Mouse (Mus musculus) hindbrain, embryonic 11.5 days (tissue): ENCODE measurements at regions not wholly inside any gene's neighbourhood (a gene's known extent, or its start where the extent isn't known, plus 50 kb on each side); places are given as distances from the start of the nearest gene placed in this dataset.

Source experiments
- ATAC-seq: fragments of 200-750 bp; cut with Nextera tagmentation; 2 replicates; pipeline ENCODE4 v1.8.0; 2017; ENCODE audit warnings: mild to moderate bottlenecking, moderate TSS enrichment, moderate library complexity; ENCODE audit not compliant: low FRiP score
- DNase-seq: peaks from one replicate; pipeline ENCODE4 v3.0.0-alpha.2; 2015; ENCODE audit warnings: low spot score
- H3K27ac ChIP-seq: fragments of 300-500 bp; sonication (generic); 2 replicates; pipeline ENCODE4 v1.5.1; 2014; ENCODE audit warnings: mild to moderate bottlenecking, low read depth, low read length
- H3K27me3 ChIP-seq: fragments of 300-500 bp; sonication (generic); 2 replicates; pipeline ENCODE4 v1.6.1; 2014; ENCODE audit warnings: mild to moderate bottlenecking, low read length, moderate library complexity, mixed read lengths; ENCODE audit not compliant: control insufficient read depth, insufficient read depth
- H3K36me3 ChIP-seq: fragments of 300-500 bp; sonication (generic); 2 replicates; pipeline ENCODE4 v1.6.1; 2014; ENCODE audit warnings: mild to moderate bottlenecking, low read length, moderate library complexity, mixed read lengths; ENCODE audit not compliant: control insufficient read depth, insufficient read depth
- H3K4me1 ChIP-seq: fragments of 300-500 bp; sonication (generic); replicated peaks from 2 replicates; pipeline ENCODE4 v1.6.1; 2014; ENCODE audit warnings: low read length, mixed read lengths; ENCODE audit not compliant: control insufficient read depth, insufficient read depth
- H3K4me2 ChIP-seq: fragments of 300-500 bp; sonication (generic); replicated peaks from 2 replicates; pipeline ENCODE4 v1.6.1; 2014; ENCODE audit warnings: mild to moderate bottlenecking, low read depth, low read length
- H3K4me3 ChIP-seq: fragments of 300-500 bp; sonication (generic); 2 replicates; pipeline ENCODE4 v1.5.1; 2014; ENCODE audit warnings: low read depth, low read length
- H3K9ac ChIP-seq: fragments of 300-500 bp; sonication (generic); 2 replicates; pipeline ENCODE4 v1.6.1; 2014; ENCODE audit warnings: low read depth, low read length
- H3K9me3 ChIP-seq: fragments of 300-500 bp; sonication (generic); 2 replicates; pipeline ENCODE4 v1.6.1; 2016; ENCODE audit warnings: low read length; ENCODE audit not compliant: control insufficient read depth
- WGBS: fragments of 180-500 bp; shearing (Covaris S2); extraction: QIAGEN DNeasy Blood & Tissue Kit; methylation state at CpG from one replicate; pipeline ENCODE4 v1.1.7; 2014; 5-methylcytosine and 5-hydroxymethylcytosine counted together

GRCm38 (mm10) chr4:31469803-31470202 is 494.1 kb upstream of the Map3k7 start:
- WGBS, result 72% methylated on average over 4 of the region's 4 CpGs
- Histone ChIP-seq H3K9me3 (no peaks in the 10 kb centered on the region), H3K27me3 (no peaks in the 10 kb centered on the region), H3K36me3 (no peaks in the 10 kb centered on the region), H3K4me1 (no peaks in the 10 kb centered on the region), H3K27ac (no peak overlapping the region), H3K4me2 (no peak overlapping the region), H3K4me3 (no peak overlapping the region), H3K9ac (no peak overlapping the region)
- DNase-seq (no peak), ATAC-seq (no peak)

GRCm38 (mm10) chr4:31492535-31492934 is 471.4 kb upstream of the Map3k7 start:
- Histone ChIP-seq H3K4me3 (no peak overlapping the region), H3K9me3 (no peaks in the 10 kb centered on the region), H3K36me3 (no peaks in the 10 kb centered on the region), H3K4me2 (no peak overlapping the region), H3K27me3 (no peaks in the 10 kb centered on the region), H3K9ac (no peak overlapping the region), H3K27ac (no peak overlapping the region), H3K4me1 (no peaks in the 10 kb centered on the region)
- ATAC-seq (peak; percentile 22; the same call in 1 of the 2 replicates), DNase-seq (no peak)
- 80% methylated on average over 3 of the region's 3 CpGs for WGBS

GRCm38 (mm10) chr4:31493087-31493511 is 470.8 kb upstream of the Map3k7 start:
- ATAC-seq, result peak; percentile 75
- Histone ChIP-seq H3K36me3 (no peaks in the 10 kb centered on the region), H3K9ac (no peak overlapping the region), H3K4me1 (no peaks in the 10 kb centered on the region), H3K27ac (no peak overlapping the region), H3K27me3 (no peaks in the 10 kb centered on the region), H3K4me2 (no peak overlapping the region), H3K9me3 (no peaks in the 10 kb centered on the region), H3K4me3 (no peak overlapping the region)
- peak; percentile 25 for DNase-seq
- 55% methylated on average over 3 of the region's 3 CpGs for WGBS

GRCm38 (mm10) chr4:31499888-31500287 is 464.0 kb upstream of the Map3k7 start:
- Histone ChIP-seq H3K27ac (no peak overlapping the region), H3K27me3 (no peaks in the 10 kb centered on the region), H3K36me3 (no peaks in the 10 kb centered on the region), H3K4me1 (no peaks in the 10 kb centered on the region), H3K9ac (no peak overlapping the region), H3K4me2 (no peak overlapping the region), H3K9me3 (no peaks in the 10 kb centered on the region), H3K4me3 (no peak overlapping the region)
- no peak for ATAC-seq
- no peak for DNase-seq
- WGBS, result 93% methylated on average over 2 of the region's 2 CpGs

- H3K9ac ChIP-seq, result no peak overlapping the region
Observed at GRCm38 (mm10) chr4:31500432-31500831, 463.5 kb upstream of the Map3k7 start.

GRCm38 (mm10) chr4:31525638-31526207 is 438.2 kb upstream of the Map3k7 start:
- no peaks in the 10 kb centered on the region for H3K9me3 ChIP-seq
- H3K9ac ChIP-seq, result no peak overlapping the region
- no peak for DNase-seq
- no peak overlapping the region for H3K4me3 ChIP-seq
- no peak overlapping the region for H3K27ac ChIP-seq
- ATAC-seq, result no peak
- 54% methylated on average over 4 of the region's 4 CpGs for WGBS
- no peaks in the 10 kb centered on the region for H3K36me3 ChIP-seq
- no peaks in the 10 kb centered on the region for H3K27me3 ChIP-seq
- no peaks in the 10 kb centered on the region for H3K4me1 ChIP-seq
- H3K4me2 ChIP-seq, result no peak overlapping the region

More at GRCm38 (mm10) chr4:31500432-31500831, 463.5 kb upstream of the Map3k7 start:
- Histone ChIP-seq H3K4me1 (no peaks in the 10 kb centered on the region), H3K4me2 (no peak overlapping the region), H3K9me3 (no peaks in the 10 kb centered on the region), H3K27me3 (no peaks in the 10 kb centered on the region), H3K36me3 (no peaks in the 10 kb centered on the region), H3K27ac (no peak overlapping the region), H3K4me3 (no peak overlapping the region)
- DNase-seq (no peak), ATAC-seq (peak; percentile 57; the same call in 1 of the 2 replicates)
- 64% methylated on average over 4 of the region's 4 CpGs for WGBS

GRCm38 (mm10) chr4:31536811-31537210 is 427.1 kb upstream of the Map3k7 start:
- no peaks in the 10 kb centered on the region for H3K27me3 ChIP-seq
- H3K4me3 ChIP-seq, result no peak overlapping the region
- DNase-seq (no peak), ATAC-seq (no peak)
- no peak overlapping the region for H3K27ac ChIP-seq
- 66% methylated on average over 1 of the region's 1 CpGs for WGBS
- H3K36me3 ChIP-seq, result no peaks in the 10 kb centered on the region
- H3K9me3 ChIP-seq, result no peaks in the 10 kb centered on the region
- no peak overlapping the region for H3K9ac ChIP-seq
- no peak overlapping the region for H3K4me2 ChIP-seq
- H3K4me1 ChIP-seq, result no peaks in the 10 kb centered on the region

GRCm38 (mm10) chr4:31553780-31554394 is 410.0 kb upstream of the Map3k7 start:
- Histone ChIP-seq H3K9ac (no peak overlapping the region), H3K4me3 (no peak overlapping the region), H3K36me3 (no peaks in the 10 kb centered on the region), H3K4me1 (no peaks in the 10 kb centered on the region), H3K27ac (no peak overlapping the region), H3K4me2 (no peak overlapping the region), H3K9me3 (no peaks in the 10 kb centered on the region), H3K27me3 (no peaks in the 10 kb centered on the region)
- DNase-seq (no peak), ATAC-seq (no peak)
- WGBS, result 91% methylated on average over 16 of the region's 16 CpGs

- H3K27me3 ChIP-seq, result no peaks in the 10 kb centered on the region
Observed at GRCm38 (mm10) chr4:31555077-31555476, 408.8 kb upstream of the Map3k7 start.

More at GRCm38 (mm10) chr4:31555077-31555476, 408.8 kb upstream of the Map3k7 start:
- no peak overlapping the region for H3K9ac ChIP-seq
- no peak overlapping the region for H3K27ac ChIP-seq
- H3K4me1 ChIP-seq, result no peaks in the 10 kb centered on the region
- ATAC-seq (no peak), DNase-seq (no peak)
- no peak overlapping the region for H3K4me2 ChIP-seq
- H3K9me3 ChIP-seq, result no peaks in the 10 kb centered on the region
- WGBS, result 85% methylated on average over 1 of the region's 1 CpGs
- H3K4me3 ChIP-seq, result no peak overlapping the region
- H3K36me3 ChIP-seq, result no peaks in the 10 kb centered on the region
